Mouse (Mus musculus) frontal cortex, adult 2 months (tissue): Measurements from ENCODE around the gene Zfp280b. TPM values are rescaled to one million over a fixed set of nuclear protein-coding genes. Genes with fewer than 3 reads are reported as not detected.
"Not testable (repeated sequence)": the region's sequence is repeated elsewhere in the genome, so short reads cannot be mapped to it uniquely, and the experiment has no call there.

Source experiments
- DNase-seq, 2 experiments: peaks; one replicate each; pipeline ENCODE4 v3.0.0; 2022; ENCODE audit warnings: low spot score in 1 of 2; ENCODE audit errors: extremely low spot score in 1 of 2
- polyA plus RNA-seq: library from polyadenylated mRNA; depleted of rRNA; stranded (reverse); fragments of >200 nt; gene quantifications from 2 replicates; pipeline ENCODE4 v1.2.3, GENCODE M21; 2012

The Zfp280b gene
- polyA plus RNA-seq, 1 experiment, result 8.8 TPM

GRCm38 (mm10) chr10:76029276-76029675 lies 3.2 kb upstream of the Zfp280b start:
- no peak for DNase-seq

GRCm38 (mm10) chr10:76030496-76030895 lies 2.0 kb upstream of the Zfp280b start:
- DNase-seq, result no peak

- DNase-seq, result peak in 1 of 2 experiments; percentile 15
These were observed 694 bp upstream of the Zfp280b start for GRCm38 (mm10) chr10:76031511-76032401.

GRCm38 (mm10) chr10:76033119-76033455 lies 637 bp downstream of the Zfp280b start:
- DNase-seq, result no peak

- no peak for DNase-seq
These were observed 1.7 kb downstream of the Zfp280b start for GRCm38 (mm10) chr10:76034001-76034600.

GRCm38 (mm10) chr10:76035277-76035676 lies 2.8 kb downstream of the Zfp280b start:
- no peak for DNase-seq

GRCm38 (mm10) chr10:76036962-76037361 lies 4.5 kb downstream of the Zfp280b start:
- no peak for DNase-seq

- DNase-seq, result no peak
These were observed 12.9 kb downstream of the Zfp280b start for GRCm38 (mm10) chr10:76045343-76045742.

GRCm38 (mm10) chr10:76046754-76047153 lies 14.3 kb downstream of the Zfp280b start:
- DNase-seq, result no peak

- DNase-seq, result no peak
These were observed 14.9 kb downstream of the Zfp280b start for GRCm38 (mm10) chr10:76047182-76047869.

GRCm38 (mm10) chr10:76048967-76049366 lies 16.5 kb downstream of the Zfp280b start:
- no peak for DNase-seq

GRCm38 (mm10) chr10:76051860-76052259 lies 19.4 kb downstream of the Zfp280b start:
- no peak for DNase-seq

- no peak for DNase-seq
These were observed 30.0 kb downstream of the Zfp280b start for GRCm38 (mm10) chr10:76062439-76062838.

GRCm38 (mm10) chr10:76067674-76068613 lies 35.5 kb downstream of the Zfp280b start:
- no peak for DNase-seq

- DNase-seq, result not testable (repeated sequence)
These were observed 39.6 kb downstream of the Zfp280b start for GRCm38 (mm10) chr10:76072080-76072479.

- DNase-seq, result not testable (repeated sequence)
These were observed 44.6 kb downstream of the Zfp280b start for GRCm38 (mm10) chr10:76077008-76077407.
